Mouse (Mus musculus) myocyte (in vitro differentiated cells): ENCODE results near the gene Chd8.

Experiments
- CEBPB ChIP-seq: IDR thresholded peaks from 2 replicates; pipeline ENCODE4 v1.6.1; 2011; ENCODE audit warnings: mild to moderate bottlenecking, moderate library complexity; ENCODE audit not compliant: poor library complexity, insufficient read depth, severe bottlenecking
- E2F4 ChIP-seq: IDR thresholded peaks from one replicate; pipeline ENCODE4 v1.6.1; 2011; ENCODE audit warnings: mild to moderate bottlenecking, control low read depth, moderate library complexity; ENCODE audit not compliant: insufficient read depth
- MAX ChIP-seq: IDR thresholded peaks from one replicate; pipeline ENCODE4 v1.6.1; 2011; ENCODE audit warnings: low read depth, mild to moderate bottlenecking, control low read depth
- MYOG ChIP-seq, 3 experiments: IDR thresholded peaks; one replicate each; pipeline ENCODE4 v1.6.1; 2011; ENCODE audit warnings: control low read depth in 2 of 3, low read depth in 2 of 3, mild to moderate bottlenecking in 2 of 3; ENCODE audit not compliant: insufficient read length in 2 of 3, control insufficient read depth in 1 of 3, insufficient read depth in 1 of 3
- POLR2A ChIP-seq: IDR thresholded peaks from one replicate; pipeline ENCODE4 v1.6.1; 2011; ENCODE audit warnings: low read depth, mild to moderate bottlenecking, control low read depth, moderate library complexity; ENCODE audit not compliant: insufficient read length
- TCF12 ChIP-seq: IDR thresholded peaks from one replicate; pipeline ENCODE4 v1.6.1; 2011; ENCODE audit warnings: mild to moderate bottlenecking, control low read depth; ENCODE audit not compliant: poor library complexity, insufficient read depth, severe bottlenecking
- TCF3 ChIP-seq: IDR thresholded peaks from one replicate; pipeline ENCODE4 v1.6.1; 2011; ENCODE audit warnings: low read depth, control low read depth; ENCODE audit not compliant: insufficient read length
- USF1 ChIP-seq: IDR thresholded peaks from one replicate; pipeline ENCODE4 v1.6.1; 2011; ENCODE audit warnings: low read depth, mild to moderate bottlenecking, control low read depth, moderate library complexity

- TF ChIP-seq MAX (no peak), POLR2A (no peak), TCF12 (no peak), E2F4 (no peak), MYOG (IDR thresholded peaks at IDR 0.05; ENCODE audit: control insufficient read depth in 1 of 3, insufficient read depth in 1 of 3, insufficient read length in 2 of 3, low read depth in 2 of 3) (no peak), USF1 (no peak), CEBPB (no peak), TCF3 (no peak)
These were observed 25.3 kb downstream of the Chd8 start for GRCm38 (mm10) chr14:52232249-52232648.
